In genomic region chr13:42060846-42061630, GRCm38 (mm10) we compare ENCODE assay signal across 10 mouse cellular contexts. TPM values are rescaled to one million over a fixed set of nuclear protein-coding genes. Genes with fewer than 3 reads are reported as not detected.
DNase-seq lines count a peak whose midpoint lies in the region; ATAC-seq and TF ChIP-seq lines count a peak whose summit lies in the region.
"Had no signal": no experiment of that assay in that cellular context is flagged by ENCODE, and none has a peak within 500 bp of the region (broad histone marks: within the 10 kb centered on the region; RNA-seq: fewer than 3 reads in every experiment).

No protein-coding gene starts in this region.

- TF ChIP-seq CTCF in intestine, postnatal 0 days (IDR thresholded peaks at IDR 0.05; ENCODE audit: low read depth) = no peak

- intact Hi-C loops in heart, postnatal 25 days (cut with DNase I) = no loop called here

- no peak overlapping the region for H3K4me2 ChIP-seq in intestine, postnatal 0 days (replicated peaks; ENCODE audit: low read depth)
- H3K4me2 ChIP-seq: limb, embryonic 13.5 days had no signal

- DNase-seq in heart, adult 8-10 months (ENCODE audit: low spot score) = peak; percentile 12
- no peak for DNase-seq in heart, postnatal 25 days (ENCODE audit: low spot score)
- peak; percentile 12 for DNase-seq in ES-CJ7 (ENCODE audit: low read depth, low spot score)
- DNase-seq in liver = peak; percentile 30
- DNase-seq in spleen, adult 18-20 months = peak; percentile 46 to 47
- DNase-seq in cerebellum, adult 11-12 months = no peak
- no peak for DNase-seq in adipocyte (ENCODE audit: low spot score)

- no peak overlapping the region for H3K4me3 ChIP-seq in intestine, postnatal 0 days (ENCODE audit: low read depth, low read length)
- H3K4me3 ChIP-seq: embryonic facial prominence, embryonic 10.5 days; limb, embryonic 13.5 days had no signal

- ATAC-seq in intestine, postnatal 0 days = no peak

- H3K4me1 ChIP-seq in intestine, postnatal 0 days (replicated peaks; ENCODE audit: control insufficient read depth, insufficient read depth, low read length) = no peaks in the 10 kb centered on the region
- H3K4me1 ChIP-seq: limb, embryonic 13.5 days had no signal

- no peak overlapping the region for H3K9ac ChIP-seq in intestine, postnatal 0 days (ENCODE audit: low read depth, low read length)
- H3K9ac ChIP-seq: limb, embryonic 13.5 days had no signal

- H3K9me3 ChIP-seq in intestine, postnatal 0 days (ENCODE audit: control insufficient read depth) = no peaks in the 10 kb centered on the region
- H3K9me3 ChIP-seq: embryonic facial prominence, embryonic 10.5 days; limb, embryonic 13.5 days had no signal

- peaks cover 41% of the 10 kb centered on the region for H3K36me3 ChIP-seq in intestine, postnatal 0 days (ENCODE audit: control insufficient read depth, insufficient read depth)

- no peak overlapping the region for H3K27ac ChIP-seq in intestine, postnatal 0 days (ENCODE audit: low read depth, low read length)
- H3K27ac ChIP-seq: embryonic facial prominence, embryonic 10.5 days; limb, embryonic 13.5 days had no signal

- H3K27me3 ChIP-seq in intestine, postnatal 0 days (replicated peaks; ENCODE audit: control insufficient read depth, insufficient read depth, low read length) = no peaks in the 10 kb centered on the region
- H3K27me3 ChIP-seq: limb, embryonic 13.5 days had no signal

- WGBS in intestine, postnatal 0 days = 86% methylated on average over 10 of the region's 10 CpGs

RNA-seq across cellular contexts. Expression of gene Hivep1, which starts 9.2 kb away (rescaled TPM):
- total RNA-seq in heart, adult 8-10 months (2022) = 10 to 100 TPM; 21.0 to 26.3 (median 25.3) TPM
- 10 to 100 TPM; 23.9 to 26.5 TPM for total RNA-seq in heart, postnatal 25 days (2021)
- polyA plus RNA-seq in intestine, postnatal 0 days (2015; fragmentation: Nextera tagmentation; extraction: Ambion mirVana) = 5.9 and 6.9 TPM in 2 replicates

Comparison
In these comparisons a context has a peak if more than half of its experiments do, and no peak if none do; other contexts are left out.
1. DNase-seq: peak in heart, adult 8-10 months (single experiment), ES-CJ7 (single experiment), liver (single experiment) and spleen, adult 18-20 months (2 of 2); none in heart, postnatal 25 days (single experiment), cerebellum, adult 11-12 months (single experiment) and adipocyte (single experiment).